Mouse (Mus musculus): ENCODE data around the gene Vti1a. TPM values are rescaled to one million over a fixed set of nuclear protein-coding genes. Genes with fewer than 3 reads are reported as not detected.

Vti1a gene
- total and polyA plus RNA-seq, 2 experiments from 2014 or later, result 6.6 to 12.5 TPM

DNA sequence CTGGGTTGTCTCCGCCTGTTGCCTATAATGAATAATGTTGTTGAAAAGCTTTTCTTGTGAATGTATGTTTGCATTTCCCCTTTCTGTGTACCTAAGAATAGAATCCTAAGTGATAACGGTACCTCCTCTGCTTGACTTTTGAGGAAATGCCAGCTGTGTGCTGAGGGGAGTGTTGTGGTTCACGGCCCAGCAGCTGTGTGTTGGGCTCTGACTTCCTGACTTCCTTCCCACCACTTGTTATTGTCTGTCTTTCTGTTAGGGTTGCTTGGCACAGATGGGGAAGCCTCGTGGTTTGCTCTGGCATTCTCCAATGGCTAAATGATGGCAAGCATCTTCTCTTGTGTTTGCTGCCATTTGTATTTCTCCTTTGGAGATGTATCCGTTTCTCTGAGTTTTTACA is 228.4 kb downstream of the Vti1a start:
- Histone ChIP-seq H3K9ac (replicated peaks; ENCODE audit: low read depth, low read length) (no peak overlapping the region), H3K27ac (ENCODE audit: low read depth) (no peak overlapping the region), H3K9me3 (replicated peaks; ENCODE audit: control insufficient read depth, low read length) (no peaks in the 10 kb centered on the region), H3K4me3 (ENCODE audit: low read depth, low read length) (no peak overlapping the region), H3K27me3 (ENCODE audit: control insufficient read depth, insufficient read depth, low read length) (no peaks in the 10 kb centered on the region), H3K4me2 (ENCODE audit: low read depth, low read length) (no peak overlapping the region), H3K36me3 (replicated peaks; ENCODE audit: control insufficient read depth, insufficient read depth, low read length) (no peaks in the 10 kb centered on the region), H3K4me1 (ENCODE audit: control insufficient read depth, insufficient read depth) (peaks cover 12% of the 10 kb centered on the region; the same call in 1 of the 2 replicates)
- TF ChIP-seq CTCF (IDR thresholded peaks at IDR 0.05; ENCODE audit: low read depth), result no peak
- 32% methylated on average over 5 of the region's 5 CpGs for WGBS
- DNase-seq (ENCODE audit: low spot score) (no peak), ATAC-seq (ENCODE audit: insufficient read depth, low read depth) (no peak)

DNA sequence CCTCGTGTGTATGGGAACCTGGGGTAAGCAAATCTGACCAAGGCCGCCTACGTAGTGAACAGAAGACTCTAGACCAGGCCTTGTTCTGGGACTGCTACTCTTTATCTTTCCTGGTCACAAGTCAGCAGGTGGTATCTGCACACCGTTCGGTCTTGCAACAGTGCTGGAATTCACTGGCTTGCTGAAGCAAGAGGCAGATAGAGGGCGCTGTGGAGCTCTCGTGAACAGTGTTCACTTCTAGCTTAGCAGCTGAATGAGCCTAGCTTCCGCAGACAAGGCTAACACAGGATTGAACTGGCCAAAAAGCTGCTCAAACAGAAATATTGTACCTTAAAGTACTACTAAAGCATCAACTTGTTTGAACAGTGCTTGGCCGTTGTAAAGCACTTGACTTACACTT is 229.4 kb downstream of the Vti1a start:
- Histone ChIP-seq H3K27me3 (ENCODE audit: control insufficient read depth, insufficient read depth, low read length) (no peaks in the 10 kb centered on the region), H3K4me2 (ENCODE audit: low read depth, low read length) (no peak overlapping the region), H3K27ac (ENCODE audit: low read depth) (no peak overlapping the region), H3K9ac (replicated peaks; ENCODE audit: low read depth, low read length) (no peak overlapping the region), H3K9me3 (replicated peaks; ENCODE audit: control insufficient read depth, low read length) (no peaks in the 10 kb centered on the region), H3K36me3 (replicated peaks; ENCODE audit: control insufficient read depth, insufficient read depth, low read length) (no peaks in the 10 kb centered on the region), H3K4me3 (ENCODE audit: low read depth, low read length) (no peak overlapping the region), H3K4me1 (ENCODE audit: control insufficient read depth, insufficient read depth) (peaks cover 12% of the 10 kb centered on the region; the same call in 1 of the 2 replicates)
- DNase-seq (ENCODE audit: low spot score) (peak; percentile 81), ATAC-seq (ENCODE audit: insufficient read depth, low read depth) (peak; percentile 66)
- 37% methylated on average over 9 of the region's 9 CpGs for WGBS
- TF ChIP-seq EP300 (IDR thresholded peaks at IDR 0.05; ENCODE audit: low read depth), result no peak
- TF ChIP-seq CTCF (IDR thresholded peaks at IDR 0.05; ENCODE audit: low read depth), result peak; percentile 92

DNA sequence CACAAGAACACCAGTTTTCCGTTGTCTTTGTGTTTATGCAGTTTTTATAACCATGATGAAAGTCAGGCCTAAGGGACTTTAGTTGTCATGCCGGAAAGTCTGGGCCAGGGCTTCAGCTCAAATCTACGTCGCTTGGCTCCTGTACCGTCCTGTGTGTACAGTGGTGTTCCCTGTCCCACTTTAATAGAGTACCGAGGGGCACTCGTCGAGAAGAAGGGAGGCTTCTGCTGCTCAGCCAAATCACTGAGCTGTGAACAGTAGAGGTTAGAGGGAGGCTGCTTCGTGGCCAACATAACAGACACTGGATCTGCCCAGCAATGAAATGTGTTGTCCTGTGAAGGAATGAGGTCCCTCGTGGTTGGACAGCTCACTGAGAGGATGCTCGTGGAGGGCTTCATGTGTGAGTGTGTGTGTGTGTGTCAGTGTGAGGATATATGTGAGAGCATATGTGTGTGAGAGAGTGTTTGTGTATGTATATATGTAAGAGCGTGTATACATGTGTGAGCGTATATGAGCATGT is 230.0 kb downstream of the Vti1a start:
- DNase-seq (ENCODE audit: low spot score) (no peak), ATAC-seq (ENCODE audit: insufficient read depth, low read depth) (no peak)
- no peak overlapping the region for H3K27ac ChIP-seq (ENCODE audit: low read depth)
- 80% methylated on average over 13 of the region's 13 CpGs for WGBS
- H3K4me3 ChIP-seq (ENCODE audit: low read depth, low read length), result no peak overlapping the region
- H3K9me3 ChIP-seq (replicated peaks; ENCODE audit: control insufficient read depth, low read length), result no peaks in the 10 kb centered on the region
- no peak overlapping the region for H3K4me2 ChIP-seq (ENCODE audit: low read depth, low read length)
- no peaks in the 10 kb centered on the region for H3K27me3 ChIP-seq (ENCODE audit: control insufficient read depth, insufficient read depth, low read length)
- no peaks in the 10 kb centered on the region for H3K36me3 ChIP-seq (replicated peaks; ENCODE audit: control insufficient read depth, insufficient read depth, low read length)
- no peak overlapping the region for H3K9ac ChIP-seq (replicated peaks; ENCODE audit: low read depth, low read length)
- peaks cover 12% of the 10 kb centered on the region; the same call in 1 of the 2 replicates for H3K4me1 ChIP-seq (ENCODE audit: control insufficient read depth, insufficient read depth)
- no peak for TF ChIP-seq EP300 (IDR thresholded peaks at IDR 0.05; ENCODE audit: low read depth)
- TF ChIP-seq CTCF (IDR thresholded peaks at IDR 0.05; ENCODE audit: low read depth), result no peak

DNA sequence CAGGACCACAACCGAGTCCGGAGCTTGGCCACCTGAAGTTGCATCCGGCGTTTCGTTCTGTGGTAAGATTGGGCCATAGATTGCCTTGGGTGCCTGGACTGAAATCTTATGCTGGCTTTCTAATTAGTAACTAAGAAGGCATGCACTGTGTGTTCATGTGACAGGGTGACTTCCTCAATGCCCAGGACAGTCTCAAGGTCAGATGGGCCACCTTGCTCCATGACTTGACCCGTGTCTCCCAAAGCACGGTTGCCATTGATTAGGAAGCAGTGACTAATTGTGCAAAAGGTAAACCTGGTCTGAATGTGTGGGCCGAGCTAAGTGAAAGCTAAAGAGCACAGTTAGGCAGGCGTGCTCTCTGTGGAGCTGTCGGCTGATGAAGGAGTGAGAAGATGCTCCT is 232.1 kb downstream of the Vti1a start:
- no peak overlapping the region for H3K4me3 ChIP-seq (ENCODE audit: low read depth, low read length)

DNA sequence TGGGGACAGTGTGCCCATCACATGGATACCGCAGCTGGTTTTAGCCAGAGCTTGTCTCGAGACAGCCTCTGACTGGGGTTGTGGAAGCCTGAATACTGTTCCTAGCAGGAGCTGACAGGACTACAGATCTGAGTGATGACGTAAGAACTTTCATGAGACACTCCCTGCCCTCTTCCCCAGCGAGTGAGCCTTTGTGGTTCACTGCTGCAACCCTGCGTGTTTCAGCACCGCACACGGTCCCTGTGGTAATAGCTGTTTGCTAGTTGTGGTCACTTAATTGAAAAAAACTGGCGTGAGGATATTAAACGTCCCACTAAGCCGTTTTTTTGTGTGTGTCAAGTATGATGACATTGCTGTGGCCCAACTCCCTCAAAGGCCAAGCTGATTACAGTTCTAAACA is 232.6 kb downstream of the Vti1a start:
- no peak overlapping the region for H3K27ac ChIP-seq (ENCODE audit: low read depth)
- no peaks in the 10 kb centered on the region for H3K9me3 ChIP-seq (replicated peaks; ENCODE audit: control insufficient read depth, low read length)
- no peaks in the 10 kb centered on the region for H3K27me3 ChIP-seq (ENCODE audit: control insufficient read depth, insufficient read depth, low read length)
- H3K4me2 ChIP-seq (ENCODE audit: low read depth, low read length), result no peak overlapping the region
- no peak for ATAC-seq (ENCODE audit: insufficient read depth, low read depth)
- 68% methylated on average over 10 of the region's 10 CpGs for WGBS
- no peaks in the 10 kb centered on the region for H3K36me3 ChIP-seq (replicated peaks; ENCODE audit: control insufficient read depth, insufficient read depth, low read length)
- H3K9ac ChIP-seq (replicated peaks; ENCODE audit: low read depth, low read length), result no peak overlapping the region
- TF ChIP-seq CTCF (IDR thresholded peaks at IDR 0.05; ENCODE audit: low read depth), result no peak
- no peak for DNase-seq (ENCODE audit: low spot score)
- peaks cover 6% of the 10 kb centered on the region; the same call in 1 of the 2 replicates for H3K4me1 ChIP-seq (ENCODE audit: control insufficient read depth, insufficient read depth)
- H3K4me3 ChIP-seq (ENCODE audit: low read depth, low read length), result no peak overlapping the region

More for the DNA sequence above, 232.1 kb downstream of the Vti1a start:
- TF ChIP-seq CTCF (IDR thresholded peaks at IDR 0.05; ENCODE audit: low read depth) (no peak), EP300 (IDR thresholded peaks at IDR 0.05; ENCODE audit: low read depth) (no peak)
- H3K27ac ChIP-seq (ENCODE audit: low read depth), result no peak overlapping the region
- DNase-seq (ENCODE audit: low spot score), result no peak
- H3K9ac ChIP-seq (replicated peaks; ENCODE audit: low read depth, low read length), result no peak overlapping the region
- 83% methylated on average over 10 of the region's 10 CpGs for WGBS
- H3K36me3 ChIP-seq (replicated peaks; ENCODE audit: control insufficient read depth, insufficient read depth, low read length), result no peaks in the 10 kb centered on the region
- H3K4me2 ChIP-seq (ENCODE audit: low read depth, low read length), result no peak overlapping the region
- peaks cover 6% of the 10 kb centered on the region; the same call in 1 of the 2 replicates for H3K4me1 ChIP-seq (ENCODE audit: control insufficient read depth, insufficient read depth)
- no peaks in the 10 kb centered on the region for H3K27me3 ChIP-seq (ENCODE audit: control insufficient read depth, insufficient read depth, low read length)
- ATAC-seq (ENCODE audit: insufficient read depth, low read depth), result no peak
- H3K9me3 ChIP-seq (replicated peaks; ENCODE audit: control insufficient read depth, low read length), result no peaks in the 10 kb centered on the region

DNA sequence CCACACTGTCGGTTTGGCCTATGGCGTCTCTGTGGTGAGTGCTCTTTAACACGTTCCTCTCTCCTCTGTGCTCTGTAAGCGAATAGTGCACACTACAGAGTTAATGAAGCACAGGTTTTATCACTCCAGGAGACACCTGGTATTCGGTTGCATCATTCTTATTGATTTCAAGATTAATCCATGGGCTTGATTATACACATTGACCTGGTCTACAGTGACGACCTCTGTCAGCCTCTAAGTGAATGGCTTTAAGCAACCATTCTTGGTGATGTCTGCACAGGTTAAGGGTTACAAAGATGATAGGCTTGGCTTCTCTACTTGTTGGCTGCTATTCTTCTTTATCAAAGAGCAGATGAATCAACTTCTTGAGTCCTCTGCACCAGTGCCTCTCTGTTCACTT is 234.1 kb downstream of the Vti1a start:
- TF ChIP-seq EP300 (IDR thresholded peaks at IDR 0.05; ENCODE audit: low read depth), result no peak
- TF ChIP-seq CTCF (IDR thresholded peaks at IDR 0.05; ENCODE audit: low read depth), result no peak
- H3K27ac ChIP-seq (ENCODE audit: low read depth), result no peak overlapping the region
- H3K4me2 ChIP-seq (ENCODE audit: low read depth, low read length), result no peak overlapping the region
- H3K36me3 ChIP-seq (replicated peaks; ENCODE audit: control insufficient read depth, insufficient read depth, low read length), result no peaks in the 10 kb centered on the region
- H3K9me3 ChIP-seq (replicated peaks; ENCODE audit: control insufficient read depth, low read length), result no peaks in the 10 kb centered on the region
- 93% methylated on average over 6 of the region's 6 CpGs for WGBS
- no peaks in the 10 kb centered on the region for H3K27me3 ChIP-seq (ENCODE audit: control insufficient read depth, insufficient read depth, low read length)
- no peak overlapping the region for H3K4me3 ChIP-seq (ENCODE audit: low read depth, low read length)
- H3K9ac ChIP-seq (replicated peaks; ENCODE audit: low read depth, low read length), result no peak overlapping the region
- ATAC-seq (ENCODE audit: insufficient read depth, low read depth), result no peak
- H3K4me1 ChIP-seq (ENCODE audit: control insufficient read depth, insufficient read depth), result no peaks in the 10 kb centered on the region
- no peak for DNase-seq (ENCODE audit: low spot score)
